Mouse (Mus musculus) kidney, adult 2 months (tissue): ENCODE data around the gene Pbsn.

ENCODE experiments used
- CTCF ChIP-seq: fragments of 200-500 bp; conservative IDR thresholded peaks from 2 replicates; pipeline ENCODE4 v1.5.1; 2011; ENCODE audit warnings: low read depth, mild to moderate bottlenecking, control low read depth, low read length, moderate library complexity, mixed read lengths; ENCODE audit not compliant: insufficient read depth, insufficient read length
- POLR2A ChIP-seq: fragments of 200-500 bp; IDR thresholded peaks from one replicate; pipeline ENCODE4 v1.6.1; 2011; ENCODE audit warnings: low read depth, low read length, control low read depth

GRCm38 (mm10) chrX:77795858-77796174 is 57.6 kb downstream of the Pbsn start:
- TF ChIP-seq POLR2A (peak; percentile 34), CTCF (no peak)
